Mouse (Mus musculus) lung, postnatal 10 days (tissue): ENCODE data around the gene Gm11213.

Experiments used
- DNase-seq: peaks from one replicate; pipeline ENCODE4 v3.0.0; 2021

Gm11213 gene

GRCm38 (mm10) chr4:63604945-63605344 lies at the start of gene Gm11213:
TSS of gene Gm11213 (minus strand) at chr4:63605261.
- DNase-seq = no peak

- DNase-seq = no peak
Measured at GRCm38 (mm10) chr4:63654381-63654780, 49.3 kb upstream of the Gm11213 start.

DNA sequence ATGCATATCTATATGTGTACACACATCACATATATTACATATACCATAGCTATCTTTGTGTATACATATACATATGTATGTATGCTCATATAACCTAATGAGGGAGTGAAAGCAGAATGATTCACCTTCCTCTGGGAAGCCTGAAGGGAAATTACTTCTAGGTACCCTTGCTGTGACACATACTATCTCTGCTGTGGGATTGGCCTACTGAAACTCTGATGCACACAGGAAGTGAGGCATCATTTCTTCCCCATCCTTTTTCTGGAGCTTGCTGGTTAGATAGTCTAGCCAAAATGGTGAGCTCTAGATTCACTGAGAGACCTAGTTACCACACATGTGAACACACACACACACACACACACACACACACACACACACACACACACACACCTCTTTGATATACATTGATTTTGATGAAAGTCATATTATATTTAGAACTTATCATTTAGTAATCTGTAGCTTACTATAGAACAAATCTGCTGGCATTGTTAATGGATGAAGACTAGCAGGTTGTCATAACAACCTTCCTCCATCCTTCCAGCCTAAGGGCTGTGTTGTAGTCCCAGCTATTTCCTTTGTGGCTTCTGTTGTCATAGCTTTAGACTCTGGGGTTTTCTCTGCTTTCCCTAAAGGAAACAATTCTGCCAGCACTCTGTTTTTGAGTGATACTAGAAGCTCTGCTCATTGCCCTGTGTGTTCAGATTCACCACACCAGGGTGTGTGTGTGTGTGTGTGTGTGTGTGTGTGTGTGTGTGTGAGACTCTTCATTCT lies 39.1 kb upstream of the Gm11213 start:
- no peak for DNase-seq

- DNase-seq = no peak
Measured at GRCm38 (mm10) chr4:63639842-63640241, 34.8 kb upstream of the Gm11213 start.

DNA sequence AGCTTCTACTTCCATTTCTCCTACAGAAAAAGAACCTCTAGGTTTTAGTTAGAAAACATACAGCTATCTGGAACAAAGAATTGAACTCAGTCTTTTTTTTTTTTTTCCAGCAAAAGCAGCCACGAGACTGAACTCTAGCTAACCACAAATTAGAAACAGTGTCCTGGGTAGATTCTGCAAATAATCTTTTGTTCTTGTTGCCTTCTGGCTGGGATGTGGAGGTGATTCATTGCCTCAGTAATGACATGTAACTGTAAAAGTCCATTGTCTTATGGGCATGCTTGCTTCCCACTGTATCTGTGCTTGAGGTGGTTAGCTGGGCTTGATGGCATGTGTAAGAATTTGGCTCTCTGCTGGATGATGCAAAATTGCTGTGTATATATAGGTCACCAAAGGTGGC lies 33.5 kb upstream of the Gm11213 start:
- no peak for DNase-seq

DNA sequence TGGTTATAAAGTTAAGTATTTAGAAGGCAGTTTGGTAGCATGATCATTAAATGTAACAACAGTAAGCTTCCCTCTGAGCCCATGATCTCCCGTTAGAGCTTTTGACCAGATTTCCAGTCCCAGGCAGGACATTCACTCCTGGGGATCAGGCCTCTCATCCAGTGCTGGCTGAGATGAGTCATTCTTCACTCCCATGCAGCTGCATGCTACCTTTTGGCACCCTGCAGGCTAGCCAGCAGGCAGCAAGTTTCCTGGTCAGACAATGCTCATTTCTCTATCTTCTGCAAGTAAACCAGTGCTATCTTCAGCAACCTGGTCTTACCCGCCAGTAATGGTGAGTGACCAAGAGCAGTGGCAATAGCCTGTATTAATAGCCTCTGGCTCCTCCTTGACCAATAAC lies 28.1 kb upstream of the Gm11213 start:
- no peak for DNase-seq

DNA sequence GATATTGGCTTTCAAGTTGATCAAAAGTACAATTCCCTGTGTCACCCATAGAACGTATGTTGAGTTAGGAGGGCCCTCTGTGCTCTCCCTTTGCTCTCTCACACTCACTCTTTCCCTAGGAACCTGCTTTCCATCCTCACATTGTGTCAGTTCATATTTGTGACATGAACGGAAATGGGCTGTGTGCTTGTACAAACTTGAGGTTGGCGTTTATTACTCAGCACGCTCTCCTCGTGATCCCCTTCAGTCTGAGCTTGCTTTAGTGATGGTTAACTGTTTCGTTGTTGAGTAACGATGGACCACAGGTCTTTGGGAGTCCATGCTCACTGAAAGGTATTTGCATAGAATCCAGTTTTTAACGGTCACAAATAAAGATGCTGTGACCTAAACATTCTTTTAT lies 22.1 kb upstream of the Gm11213 start:
- DNase-seq = no peak

- DNase-seq = no peak
Measured at GRCm38 (mm10) chr4:63625563-63626080, 20.6 kb upstream of the Gm11213 start.

DNA sequence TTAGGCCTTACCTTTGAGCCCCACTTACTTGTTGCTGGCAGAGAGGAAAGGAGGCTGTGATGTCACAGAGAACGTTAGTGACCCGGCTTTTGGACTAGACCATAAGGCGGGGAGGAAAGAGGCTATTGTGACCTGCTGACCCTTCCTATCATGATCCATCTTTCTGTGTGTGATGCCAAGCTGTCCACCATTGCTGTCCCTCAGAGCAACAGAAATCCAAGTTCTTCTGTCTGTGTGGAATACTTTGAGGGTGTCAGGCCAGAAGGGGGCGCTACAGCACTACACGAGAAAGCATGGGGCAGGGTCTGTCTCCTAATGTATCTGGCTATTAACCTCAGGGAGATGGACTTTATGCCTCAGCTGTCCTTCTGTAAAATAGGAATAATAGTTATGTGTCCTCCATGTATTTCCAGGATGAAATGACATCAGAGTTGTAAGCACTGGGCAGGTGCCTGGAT lies 17.3 kb upstream of the Gm11213 start, which contains the start of gene Tex48:
TSS of gene Tex48 (minus strand) at position 51 of the 458 bp plus-strand sequence.
- peak; percentile 35 for DNase-seq

DNA sequence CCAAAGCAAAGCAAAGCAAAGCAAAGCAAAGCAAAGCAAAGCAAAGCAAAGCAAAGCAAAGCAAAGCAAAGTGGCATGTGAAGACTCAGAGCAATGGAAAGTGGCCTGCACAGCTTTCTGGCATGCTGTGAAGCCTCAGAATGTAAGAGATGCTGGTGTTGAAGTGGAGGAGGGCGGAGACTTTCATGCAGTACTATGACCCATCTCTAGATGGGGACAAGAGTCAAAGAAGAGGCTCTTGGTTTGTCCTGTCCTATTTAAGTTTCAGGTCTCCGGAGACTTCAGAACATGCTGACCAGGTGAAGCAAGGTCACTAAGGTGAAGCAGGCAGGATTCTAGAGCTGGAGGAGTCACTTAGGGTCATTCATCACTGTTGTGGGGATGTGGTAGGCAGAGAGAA lies 16.8 kb upstream of the Gm11213 start:
- DNase-seq = peak; percentile 36

- DNase-seq = no peak
Measured at GRCm38 (mm10) chr4:63608391-63608790, 3.3 kb upstream of the Gm11213 start.

DNA sequence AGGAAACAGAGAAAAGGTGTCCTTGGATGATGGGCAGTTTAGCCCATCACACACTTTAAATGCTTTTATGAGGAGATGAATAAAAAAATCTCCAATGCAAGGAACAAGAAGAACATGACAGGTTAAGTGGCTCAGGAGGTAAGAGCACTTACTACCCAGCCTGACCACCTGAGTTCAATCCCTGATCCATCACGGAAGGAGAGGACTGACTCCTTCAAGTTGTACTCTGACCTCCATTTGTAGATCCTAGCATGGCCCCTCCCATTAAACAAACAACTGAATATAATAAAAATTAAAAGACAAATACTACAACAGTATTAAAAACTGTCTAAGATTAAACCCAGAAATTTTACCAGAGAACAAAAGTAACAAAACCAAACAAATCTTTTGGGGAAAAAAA lies 907 bp upstream of the Gm11213 start:
- DNase-seq = no peak

GRCm38 (mm10) chr4:63605545-63605944 lies 484 bp upstream of the Gm11213 start:
- no peak for DNase-seq

DNA sequence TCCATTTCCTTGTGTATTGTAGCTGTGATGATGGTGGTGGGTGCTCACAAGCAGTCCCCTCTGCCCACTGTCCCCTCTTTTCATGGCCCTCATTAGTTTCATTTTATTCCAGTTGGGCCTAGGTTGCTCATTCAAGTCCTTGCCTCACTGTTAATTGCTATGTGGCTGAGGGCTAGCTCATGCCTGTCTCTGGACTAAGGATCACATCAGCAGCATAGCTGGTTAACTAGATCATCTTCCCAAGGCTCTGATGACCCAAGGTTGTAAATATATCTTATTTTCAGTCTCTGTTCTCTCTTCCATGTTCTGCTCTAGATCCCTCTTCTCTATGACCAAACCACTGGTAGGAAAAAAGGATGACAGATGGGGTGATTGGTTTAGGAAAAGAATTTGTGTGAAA lies 3.8 kb downstream of the Gm11213 start:
- DNase-seq = no peak

DNA sequence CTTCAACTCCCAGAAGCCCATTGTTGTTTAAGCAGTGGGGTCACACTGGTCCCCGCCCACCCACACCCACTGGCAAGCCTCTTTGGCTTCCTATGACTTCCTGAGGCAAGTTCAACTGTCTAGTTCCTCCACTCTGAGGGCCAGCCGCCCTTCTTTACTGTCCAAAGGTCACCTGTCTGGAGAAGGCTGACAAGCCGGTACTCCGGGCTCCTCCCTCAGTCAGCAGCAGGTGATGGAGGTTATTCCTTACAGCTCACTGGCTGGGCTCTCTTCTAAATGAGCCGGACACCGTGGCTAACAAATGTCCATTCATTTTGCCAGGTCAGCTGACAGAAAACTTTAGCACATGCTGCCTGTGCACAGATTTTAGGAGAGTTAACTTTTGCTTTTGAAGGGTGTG lies 4.3 kb downstream of the Gm11213 start:
- no peak for DNase-seq

DNA sequence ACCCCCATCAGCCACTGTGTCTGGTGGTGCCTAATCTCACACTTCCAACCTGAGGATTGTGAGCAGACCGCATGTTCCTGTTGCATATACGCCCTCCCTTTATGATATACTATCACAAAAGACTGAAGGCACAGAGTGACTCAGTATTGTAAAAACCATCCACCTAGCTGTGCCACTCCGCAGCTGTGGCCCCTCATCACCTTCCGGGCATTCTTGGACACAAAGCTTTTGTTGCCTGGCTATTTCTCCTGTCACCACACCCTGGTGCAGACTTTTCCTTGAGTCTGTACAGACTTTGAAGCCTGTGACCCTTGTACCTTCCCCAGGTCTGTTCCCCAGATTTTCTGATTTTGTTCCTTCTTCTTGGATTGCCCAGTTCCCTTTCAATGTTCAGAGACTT lies 9.1 kb downstream of the Gm11213 start:
- no peak for DNase-seq

- DNase-seq = no peak
Measured at GRCm38 (mm10) chr4:63595259-63595658, 9.8 kb downstream of the Gm11213 start.

DNA sequence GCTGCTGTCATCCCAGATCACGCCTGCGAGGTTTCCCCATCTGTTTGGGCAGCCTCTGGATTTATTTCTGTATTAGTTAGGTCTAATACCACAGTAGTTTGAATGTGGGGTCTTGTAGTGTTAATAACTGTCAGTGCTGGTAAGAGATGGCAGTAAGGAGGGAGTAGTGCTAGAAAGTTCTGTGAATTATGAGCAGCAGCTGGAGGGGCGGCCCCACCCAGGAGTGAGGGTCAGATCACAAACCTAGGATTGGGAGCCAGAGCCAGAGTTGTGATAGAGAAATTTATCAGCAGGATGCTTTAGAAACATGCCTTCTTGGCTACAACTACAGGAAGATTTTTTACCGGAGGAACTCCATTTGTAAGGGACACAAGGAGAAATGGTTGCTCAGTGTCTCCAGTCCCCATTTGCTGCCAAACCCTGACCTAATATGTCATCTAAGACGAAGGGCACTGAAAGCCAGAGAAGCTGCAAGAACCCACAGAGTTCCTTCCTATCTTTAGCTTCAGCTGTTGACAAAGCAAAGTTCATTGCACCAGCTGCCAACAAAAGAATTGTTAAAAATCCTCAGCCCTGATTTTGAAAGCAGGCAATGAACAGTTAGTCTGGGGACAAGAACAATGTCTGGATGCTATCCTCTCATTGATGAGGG lies 10.5 kb downstream of the Gm11213 start:
- peak; percentile 18 for DNase-seq

DNA sequence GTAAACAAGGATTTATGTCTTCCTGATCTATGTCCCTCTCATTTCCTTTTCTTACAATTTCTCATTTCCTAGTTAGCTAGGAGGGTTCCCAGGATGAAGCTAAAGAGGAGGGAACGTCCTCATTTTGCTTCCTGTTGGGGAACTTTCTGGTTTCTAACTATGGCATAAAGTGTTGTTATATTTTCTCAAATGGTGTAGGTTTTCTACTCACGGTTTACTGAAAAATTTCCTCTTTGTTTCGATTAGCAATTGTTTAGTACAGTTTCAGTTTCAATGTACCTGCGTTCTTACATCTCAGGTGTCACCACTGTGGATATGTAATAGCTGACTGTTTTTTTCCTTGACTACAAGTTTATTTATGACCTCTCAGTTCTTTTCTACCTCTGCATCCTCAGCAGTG lies 14.5 kb downstream of the Gm11213 start:
- no peak for DNase-seq

DNA sequence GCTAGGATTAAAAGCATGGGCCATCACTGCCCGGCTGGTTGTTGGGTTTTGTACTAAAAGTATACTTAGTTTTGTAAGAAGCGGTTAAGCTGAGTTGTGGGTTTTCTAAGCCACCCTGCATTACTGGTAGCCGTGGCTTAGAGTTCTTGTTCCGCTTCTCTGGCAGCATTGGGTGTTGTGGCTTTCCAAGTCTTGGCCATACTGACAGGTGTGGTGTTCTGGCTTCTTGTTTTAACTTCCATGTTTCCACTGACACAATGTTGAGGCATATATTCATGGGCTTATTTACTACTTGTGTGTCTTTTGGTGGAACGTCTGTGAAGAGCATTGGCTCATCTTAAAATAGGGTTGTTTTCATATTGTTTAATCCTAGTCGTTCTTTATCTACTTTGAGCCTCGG lies 15.1 kb downstream of the Gm11213 start:
- no peak for DNase-seq

- DNase-seq = no peak
Measured at GRCm38 (mm10) chr4:63586240-63586639, 18.8 kb downstream of the Gm11213 start.

DNA sequence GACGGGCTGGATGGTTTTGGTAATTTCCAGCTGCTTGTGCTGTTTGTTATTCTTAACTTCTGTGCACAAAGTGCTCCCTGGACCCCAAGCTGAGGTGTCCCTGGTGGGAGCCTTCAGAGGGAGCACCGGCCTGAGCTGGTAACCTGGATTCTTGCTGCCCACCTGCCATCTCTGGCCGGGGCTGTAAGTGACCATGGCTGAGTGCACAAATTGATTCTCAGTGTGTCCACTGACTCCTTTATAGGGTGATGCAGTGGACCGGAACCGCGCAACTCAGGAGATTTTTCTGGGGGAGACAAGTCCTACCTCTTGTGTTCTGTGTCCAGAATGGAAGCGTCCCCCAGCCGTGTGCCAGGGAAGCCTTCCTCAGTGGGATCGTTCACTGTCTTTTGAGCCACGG lies 19.8 kb downstream of the Gm11213 start:
- DNase-seq = no peak

GRCm38 (mm10) chr4:63582580-63582979 lies 22.5 kb downstream of the Gm11213 start:
- no peak for DNase-seq

GRCm38 (mm10) chr4:63580078-63580477 lies 25.0 kb downstream of the Gm11213 start:
- DNase-seq = no peak
